Mouse (Mus musculus): ENCODE data around the gene Usp9x. TPM values are rescaled to one million over a fixed set of nuclear protein-coding genes. Genes with fewer than 3 reads are reported as not detected.

Gene Usp9x
- total and polyA plus RNA-seq, 3 experiments: 56.3 to 64.5 (median 62.8) TPM

- Histone ChIP-seq H3K4me3 (replicated peaks in 1 of 3; ENCODE audit: low read depth in 2 of 3, low read length in 2 of 3, poor library complexity in 1 of 3) (no peak overlapping the region), H3K27me3 (replicated peaks) (no peaks in the 10 kb centered on the region), H3K27ac (ENCODE audit: insufficient read depth, low read depth) (no peak overlapping the region), H3K36me3 (replicated peaks in 1 of 2; ENCODE audit: control insufficient read depth in 1 of 2, insufficient read depth in 1 of 2, low read length in 1 of 2) (peaks cover 0 to 2% of the 10 kb centered on the region in 2 experiments), H3K9me3 (replicated peaks; ENCODE audit: low read length) (no peaks in the 10 kb centered on the region), H3K79me2 (replicated peaks; ENCODE audit: control insufficient read depth, extremely low read depth, insufficient read depth, poor library complexity, severe bottlenecking) (no peaks in the 10 kb centered on the region), H3K9ac (ENCODE audit: insufficient read depth, low read depth) (no peak overlapping the region), H3K4me1 (ENCODE audit: control insufficient read depth in 1 of 2, insufficient read depth in 2 of 2) (no peaks in the 10 kb centered on the region), H3K4me2 (ENCODE audit: insufficient read depth, low read depth, poor library complexity, severe bottlenecking) (no peak overlapping the region)
- dilution Hi-C loops (cut with MboI; ENCODE audit: extremely low pct_ligation_motif_present, extremely low pct_unique_long_range_greater_than_20kb, low sequenced_read_pairs) (no loop called here), in situ Hi-C loops (cut with MboI; ENCODE audit: low pct_ligation_motif_present, low pct_unique_long_range_greater_than_20kb, low sequenced_read_pairs) (no loop called here)
- no peak for TF ChIP-seq JUN (IDR thresholded peaks at IDR 0.05; ENCODE audit: insufficient read depth, low read depth, low read length)
- no peak for TF ChIP-seq SIN3A (IDR thresholded peaks at IDR 0.05; ENCODE audit: low read length)
- TF ChIP-seq RCOR1 (conservative IDR thresholded peaks at IDR 0.05; ENCODE audit: low read depth, low read length): no peak
- no peak for TF ChIP-seq EP300 (IDR thresholded peaks at IDR 0.05; ENCODE audit: low read length)
- TF ChIP-seq ELF1 (IDR thresholded peaks at IDR 0.05; ENCODE audit: low read depth, low read length): no peak
- TF ChIP-seq JUND (conservative IDR thresholded peaks at IDR 0.05; ENCODE audit: low read depth, low read length): no peak
- TF ChIP-seq PAX5 (IDR thresholded peaks at IDR 0.05; ENCODE audit: low read length): no peak
- no peak for TF ChIP-seq NELFE (IDR thresholded peaks at IDR 0.05; ENCODE audit: low read depth, low read length)
- DNase-seq (ENCODE audit: extremely low read depth): no peak
These were observed 9.3 kb upstream of the Usp9x start for GRCm38 (mm10) chrX:13061961-13062360.

- no peaks in the 10 kb centered on the region for H3K4me1 ChIP-seq (ENCODE audit: control insufficient read depth in 1 of 2, insufficient read depth in 2 of 2)
- H3K79me2 ChIP-seq (replicated peaks; ENCODE audit: control insufficient read depth, extremely low read depth, insufficient read depth, poor library complexity, severe bottlenecking): no peaks in the 10 kb centered on the region
- H3K36me3 ChIP-seq (replicated peaks in 1 of 2; ENCODE audit: control insufficient read depth in 1 of 2, insufficient read depth in 1 of 2, low read length in 1 of 2): peaks cover 0 to 2% of the 10 kb centered on the region in 2 experiments
- no peak overlapping the region for H3K4me3 ChIP-seq (replicated peaks in 1 of 3; ENCODE audit: low read depth in 2 of 3, low read length in 2 of 3, poor library complexity in 1 of 3)
- dilution Hi-C loops (cut with MboI; ENCODE audit: extremely low pct_ligation_motif_present, extremely low pct_unique_long_range_greater_than_20kb, low sequenced_read_pairs) (no loop called here), in situ Hi-C loops (cut with MboI; ENCODE audit: low pct_ligation_motif_present, low pct_unique_long_range_greater_than_20kb, low sequenced_read_pairs) (no loop called here)
- H3K4me2 ChIP-seq (ENCODE audit: insufficient read depth, low read depth, poor library complexity, severe bottlenecking): no peak overlapping the region
- TF ChIP-seq NRF1 (IDR thresholded peaks at IDR 0.05; ENCODE audit: low read depth, low read length) (no peak), HCFC1 (IDR thresholded peaks at IDR 0.05; ENCODE audit: low read depth, low read length) (no peak), ZNF384 (IDR thresholded peaks at IDR 0.05; ENCODE audit: low read depth, low read length) (no peak)
- no peak overlapping the region for H3K27ac ChIP-seq (ENCODE audit: insufficient read depth, low read depth)
- H3K27me3 ChIP-seq (replicated peaks): no peaks in the 10 kb centered on the region
- H3K9me3 ChIP-seq (replicated peaks; ENCODE audit: low read length): no peaks in the 10 kb centered on the region
- no peak for DNase-seq (ENCODE audit: extremely low read depth)
- H3K9ac ChIP-seq (ENCODE audit: insufficient read depth, low read depth): no peak overlapping the region
These were observed 6.9 kb upstream of the Usp9x start for GRCm38 (mm10) chrX:13064273-13064925.

GRCm38 (mm10) chrX:13070206-13070572, 1.1 kb upstream of the Usp9x start:
- TF ChIP-seq TBP (conservative IDR thresholded peaks at IDR 0.05; ENCODE audit: low read depth, low read length) (0 out of 2 replicates have a peak, but pooled peaks have one; percentile 3), KAT2A (IDR thresholded peaks at IDR 0.05; ENCODE audit: insufficient replicate concordance, low read length) (0 out of 2 replicates have a peak, but pooled peaks have one; percentile 22), NRF1 (IDR thresholded peaks at IDR 0.05; ENCODE audit: low read depth, low read length) (no peak), USF1 (IDR thresholded peaks at IDR 0.05; ENCODE audit: low read depth, low read length) (no peak)
- Histone ChIP-seq H3K4me2 (ENCODE audit: insufficient read depth, low read depth, poor library complexity, severe bottlenecking) (peak overlapping the region; percentile 51), H3K4me3 (replicated peaks in 1 of 3; ENCODE audit: low read depth in 2 of 3, low read length in 2 of 3, poor library complexity in 1 of 3) (peak overlapping the region; percentile 36 to 69 (median 59)), H3K9me3 (replicated peaks; ENCODE audit: low read length) (no peaks in the 10 kb centered on the region), H3K9ac (ENCODE audit: insufficient read depth, low read depth) (peak overlapping the region; percentile 64), H3K27me3 (replicated peaks) (no peaks in the 10 kb centered on the region), H3K4me1 (ENCODE audit: control insufficient read depth in 1 of 2, insufficient read depth in 2 of 2) (no peaks in the 10 kb centered on the region), H3K79me2 (replicated peaks; ENCODE audit: control insufficient read depth, extremely low read depth, insufficient read depth, poor library complexity, severe bottlenecking) (peaks cover 6% of the 10 kb centered on the region), H3K36me3 (replicated peaks in 1 of 2; ENCODE audit: control insufficient read depth in 1 of 2, insufficient read depth in 1 of 2, low read length in 1 of 2) (peaks cover 0 to 2% of the 10 kb centered on the region in 2 experiments), H3K27ac (ENCODE audit: insufficient read depth, low read depth) (peak overlapping the region; percentile 90)
- dilution Hi-C loops (cut with MboI; ENCODE audit: extremely low pct_ligation_motif_present, extremely low pct_unique_long_range_greater_than_20kb, low sequenced_read_pairs) (no loop called here), in situ Hi-C loops (cut with MboI; ENCODE audit: low pct_ligation_motif_present, low pct_unique_long_range_greater_than_20kb, low sequenced_read_pairs) (no loop called here)
- DNase-seq (ENCODE audit: extremely low read depth): no peak

Measured in CH12.LX (cell line).